Mouse (Mus musculus): Measurements from ENCODE around the gene Tmem258.

- TF ChIP-seq CTCF (IDR thresholded peaks at IDR 0.05; ENCODE audit: control insufficient read depth, insufficient read depth, insufficient replicate concordance, low read depth, low read length) (no peak), POLR2A (IDR thresholded peaks at IDR 0.05; ENCODE audit: control insufficient read depth, low read depth, low read length) (peak; percentile 62; the same call in 1 of the 2 replicates)
These were observed 20.4 kb upstream of the Tmem258 start for GRCm38 (mm10) chr19:10183299-10183983.

Measured in testis, adult 2 months (tissue).